Mouse (Mus musculus) testis, adult 2 months (tissue): ENCODE results near the gene Mcf2l.

ENCODE experiments used
- CTCF ChIP-seq: fragments of 200-500 bp; IDR thresholded peaks from 2 replicates; pipeline ENCODE4 v1.5.1; 2012; ENCODE audit warnings: low read depth, mild to moderate bottlenecking, inconsistent platforms, low read length, moderate library complexity; ENCODE audit not compliant: control insufficient read depth, insufficient read depth, insufficient replicate concordance
- POLR2A ChIP-seq: fragments of 200-500 bp; IDR thresholded peaks from 2 replicates; pipeline ENCODE4 v1.6.1; 2012; ENCODE audit warnings: low read depth, mild to moderate bottlenecking, inconsistent platforms, low read length, moderate library complexity; ENCODE audit not compliant: control insufficient read depth

GRCm38 (mm10) chr8:12869661-12870060, 3.9 kb upstream of the Mcf2l start:
- TF ChIP-seq POLR2A = no peak
- no peak for TF ChIP-seq CTCF
